ENCODE assay signal across 8 mouse cellular contexts in genomic region chr4:89138361-89138651, GRCm38 (mm10). TPM values are rescaled to one million over a fixed set of nuclear protein-coding genes. Genes with fewer than 3 reads are reported as not detected.
DNase-seq lines count a peak whose midpoint lies in the region; ATAC-seq and TF ChIP-seq lines count a peak whose summit lies in the region.

No protein-coding gene starts in this region.

- WGBS in kidney, embryonic 16.5 days, result 15% methylated on average over 4 of the region's 4 CpGs
- WGBS in embryonic facial prominence, embryonic 11.5 days, result 14% methylated on average over 4 of the region's 4 CpGs
- 20% methylated on average over 4 of the region's 4 CpGs for WGBS in hindbrain, postnatal 0 days
- 24% methylated on average over 4 of the region's 4 CpGs for WGBS in midbrain, postnatal 0 days

- intact Hi-C loops in left cerebral cortex, postnatal 36 days (cut with DNase I), result no loop called here

- DNase-seq in kidney, adult 11 months, result no peak
- DNase-seq in embryonic facial prominence, embryonic 11.5 days (ENCODE audit: low spot score), result no peak
- DNase-seq in hindbrain, postnatal 0 days (ENCODE audit: low spot score), result no peak
- no peak for DNase-seq in midbrain, postnatal 0 days (ENCODE audit: low spot score)
- no peak for DNase-seq in left cerebral cortex, postnatal 36 days (ENCODE audit: low spot score in 2 of 2)
- DNase-seq in gastrocnemius, adult 18-20 months (ENCODE audit: low spot score), result no peak

- no peak for TF ChIP-seq CTCF in hindbrain, postnatal 0 days (IDR thresholded peaks at IDR 0.05; ENCODE audit: low read depth)
- TF ChIP-seq CTCF in midbrain, postnatal 0 days (IDR thresholded peaks at IDR 0.05), result no peak

- H3K4me3 ChIP-seq in kidney, embryonic 16.5 days (ENCODE audit: low read length), result peak overlapping the region; percentile 92
- peak overlapping the region; percentile 97 for H3K4me3 ChIP-seq in embryonic facial prominence, embryonic 11.5 days (ENCODE audit: low read depth, low read length)
- H3K4me3 ChIP-seq in hindbrain, postnatal 0 days (ENCODE audit: low read length), result peak overlapping the region; percentile 94
- H3K4me3 ChIP-seq in midbrain, postnatal 0 days (ENCODE audit: low read depth, low read length), result peak overlapping the region; percentile 63

- H3K27me3 ChIP-seq in kidney, embryonic 16.5 days (ENCODE audit: insufficient read depth, low read length), result no peaks in the 10 kb centered on the region
- H3K27me3 ChIP-seq in embryonic facial prominence, embryonic 11.5 days (ENCODE audit: control insufficient read depth, insufficient read depth, low read length), result no peaks in the 10 kb centered on the region
- H3K27me3 ChIP-seq in hindbrain, postnatal 0 days (ENCODE audit: insufficient read depth, low read length), result no peaks in the 10 kb centered on the region
- no peaks in the 10 kb centered on the region for H3K27me3 ChIP-seq in midbrain, postnatal 0 days (ENCODE audit: insufficient read depth, low read length)

- no peaks in the 10 kb centered on the region for H3K9me3 ChIP-seq in kidney, embryonic 16.5 days (ENCODE audit: low read length)
- no peaks in the 10 kb centered on the region for H3K9me3 ChIP-seq in embryonic facial prominence, embryonic 11.5 days (replicated peaks; ENCODE audit: control insufficient read depth, low read length)
- no peaks in the 10 kb centered on the region for H3K9me3 ChIP-seq in hindbrain, postnatal 0 days (ENCODE audit: low read length)
- no peaks in the 10 kb centered on the region for H3K9me3 ChIP-seq in midbrain, postnatal 0 days (ENCODE audit: low read length)

- no peak for ATAC-seq in kidney, embryonic 16.5 days (ENCODE audit: low FRiP score, low TSS enrichment)
- no peak for ATAC-seq in embryonic facial prominence, embryonic 11.5 days (replicated peaks; ENCODE audit: insufficient number of reproducible peaks, low FRiP score, low TSS enrichment, low read depth)
- no peak for ATAC-seq in hindbrain, postnatal 0 days
- ATAC-seq in midbrain, postnatal 0 days (ENCODE audit: low FRiP score), result no peak
- no peak for ATAC-seq in erythroid progenitor cell, adult 5-6 weeks (replicated peaks; ENCODE audit: low FRiP score, poor library complexity, severe bottlenecking)

- H3K4me1 ChIP-seq in kidney, embryonic 16.5 days (ENCODE audit: insufficient read depth, low read length), result peaks cover 37% of the 10 kb centered on the region
- peaks cover 2% of the 10 kb centered on the region; the same call in 1 of the 2 replicates for H3K4me1 ChIP-seq in embryonic facial prominence, embryonic 11.5 days (ENCODE audit: control insufficient read depth, insufficient read depth, low read length)
- peaks cover 5% of the 10 kb centered on the region; the same call in 1 of the 2 replicates for H3K4me1 ChIP-seq in hindbrain, postnatal 0 days (ENCODE audit: insufficient read depth, low read length)
- H3K4me1 ChIP-seq in midbrain, postnatal 0 days (ENCODE audit: insufficient read depth, low read length), result 0 out of 2 replicates have a peak, but pooled peaks cover 7% of the 10 kb centered on the region

- peak overlapping the region; percentile 91 for H3K27ac ChIP-seq in kidney, embryonic 16.5 days (ENCODE audit: low read length)
- no peak overlapping the region; the same call in 1 of the 2 replicates for H3K27ac ChIP-seq in embryonic facial prominence, embryonic 11.5 days (replicated peaks; ENCODE audit: low read depth, low read length)
- no peak overlapping the region for H3K27ac ChIP-seq in hindbrain, postnatal 0 days
- H3K27ac ChIP-seq in midbrain, postnatal 0 days (ENCODE audit: low read depth, low read length), result no peak overlapping the region

- H3K36me3 ChIP-seq in kidney, embryonic 16.5 days (ENCODE audit: insufficient read depth, low read length), result peaks cover 3% of the 10 kb centered on the region; the same call in 1 of the 2 replicates
- H3K36me3 ChIP-seq in embryonic facial prominence, embryonic 11.5 days (replicated peaks; ENCODE audit: control insufficient read depth, insufficient read depth, low read depth, low read length), result no peaks in the 10 kb centered on the region
- no peaks in the 10 kb centered on the region for H3K36me3 ChIP-seq in hindbrain, postnatal 0 days (ENCODE audit: insufficient read depth, low read length)
- no peaks in the 10 kb centered on the region for H3K36me3 ChIP-seq in midbrain, postnatal 0 days (ENCODE audit: insufficient read depth, low read length)

- peak overlapping the region; percentile 93 for H3K9ac ChIP-seq in kidney, embryonic 16.5 days (replicated peaks; ENCODE audit: low read length)
- H3K9ac ChIP-seq in embryonic facial prominence, embryonic 11.5 days (replicated peaks; ENCODE audit: low read length), result peak overlapping the region; percentile 81
- 0 out of 2 replicates have a peak overlapping the region, but pooled peaks have one; percentile 73 for H3K9ac ChIP-seq in hindbrain, postnatal 0 days (replicated peaks; ENCODE audit: low read length)
- no peak overlapping the region for H3K9ac ChIP-seq in midbrain, postnatal 0 days (replicated peaks; ENCODE audit: low read length, poor library complexity, severe bottlenecking)

- peak overlapping the region; percentile 83 for H3K4me2 ChIP-seq in kidney, embryonic 16.5 days (replicated peaks; ENCODE audit: low read depth, low read length)
- H3K4me2 ChIP-seq in embryonic facial prominence, embryonic 11.5 days (ENCODE audit: low read depth, low read length), result peak overlapping the region; percentile 67
- peak overlapping the region; percentile 99 for H3K4me2 ChIP-seq in hindbrain, postnatal 0 days (ENCODE audit: low read depth, low read length)
- H3K4me2 ChIP-seq in midbrain, postnatal 0 days (ENCODE audit: low read depth, low read length, poor library complexity, severe bottlenecking), result peak overlapping the region; percentile 89

RNA-seq across cellular contexts. Expression of gene Mtap, which starts 1.4 kb away (rescaled TPM):
- polyA plus RNA-seq in kidney, embryonic 16.5 days (2015; fragmentation: Nextera tagmentation; extraction: Ambion mirVana), result 72.0 and 73.3 TPM in 2 replicates
- 134 and 143 TPM in 2 replicates for polyA plus RNA-seq in embryonic facial prominence, embryonic 11.5 days (2014; fragmentation: Nextera tagmentation; extraction: Ambion mirVana)
- 8.7 and 9.9 TPM in 2 replicates for total RNA-seq in hindbrain, postnatal 0 days (2014; rRNA removed)
- polyA plus RNA-seq in hindbrain, postnatal 0 days (2015; fragmentation: Nextera tagmentation; extraction: Ambion mirVana), result 26.1 and 27.4 TPM in 2 replicates
- total RNA-seq in midbrain, postnatal 0 days (2014; rRNA removed), result 7.6 and 8.6 TPM in 2 replicates
- 15.1 and 16.3 TPM in 2 replicates for polyA plus RNA-seq in midbrain, postnatal 0 days (2015; fragmentation: Nextera tagmentation; extraction: Ambion mirVana)
- total RNA-seq in erythroid progenitor cell, adult 5-6 weeks (2015; ENCODE audit: low replicate concordance), result 1.3 and 8.3 TPM in 2 replicates
- 0.90 and 6.5 TPM in 2 replicates for total RNA-seq in erythroid progenitor cell, adult 5-6 weeks (2017; ENCODE audit: low replicate concordance)
- total RNA-seq in left cerebral cortex, postnatal 36 days (2021), result 1 to 10 TPM; 8.8 to 9.4 TPM
- 10 to 100 TPM; 14.4 to 16.7 TPM for total RNA-seq in gastrocnemius, adult 18-20 months (2021)
